Mouse (Mus musculus): ENCODE measurements around the gene Atcay. TPM values are rescaled to one million over a fixed set of nuclear protein-coding genes. Genes with fewer than 3 reads are reported as not detected.
"Not testable (repeated sequence)": the region's sequence is repeated elsewhere in the genome, so short reads cannot be mapped to it uniquely, and the experiment has no call there.

Atcay gene
- polyA plus RNA-seq, 1 experiment from 2014 or later, result 33.7 TPM

DNA sequence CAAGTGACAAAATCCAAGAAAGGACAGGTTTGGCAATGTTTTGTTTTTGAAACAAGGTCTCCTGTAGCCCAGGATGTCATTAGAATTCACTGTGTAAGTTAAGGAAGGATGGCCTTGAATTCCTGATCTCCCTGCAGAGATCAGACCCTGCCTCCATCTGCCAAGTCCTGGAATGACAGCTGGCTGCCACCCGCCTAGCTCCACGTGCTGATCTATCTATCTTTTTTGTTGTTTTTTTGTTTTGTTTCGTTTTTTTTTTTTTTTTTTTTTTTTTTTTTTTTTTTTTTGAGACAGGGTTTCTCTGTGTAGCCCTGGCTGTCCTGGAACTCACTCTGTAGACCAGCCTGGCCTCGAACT, 55.3 kb downstream of the Atcay start:
- WGBS, result 11% methylated on average over 4 of the region's 4 CpGs
- ATAC-seq (ENCODE audit: low FRiP score); H3K9me3 ChIP-seq (replicated peaks); H3K27me3 ChIP-seq: not testable (repeated sequence)
- Histone ChIP-seq H3K36me3 (peaks cover 31% of the 10 kb centered on the region), H3K4me1 (peaks cover 45% of the 10 kb centered on the region), H3K9ac (peak overlapping the region; percentile 65; the same call in 1 of the 2 replicates), H3K4me3 (peak overlapping the region; percentile 35; the same call in 1 of the 2 replicates), H3K4me2 (replicated peaks) (peak overlapping the region; percentile 61), H3K27ac (peak overlapping the region; percentile 97)

DNA sequence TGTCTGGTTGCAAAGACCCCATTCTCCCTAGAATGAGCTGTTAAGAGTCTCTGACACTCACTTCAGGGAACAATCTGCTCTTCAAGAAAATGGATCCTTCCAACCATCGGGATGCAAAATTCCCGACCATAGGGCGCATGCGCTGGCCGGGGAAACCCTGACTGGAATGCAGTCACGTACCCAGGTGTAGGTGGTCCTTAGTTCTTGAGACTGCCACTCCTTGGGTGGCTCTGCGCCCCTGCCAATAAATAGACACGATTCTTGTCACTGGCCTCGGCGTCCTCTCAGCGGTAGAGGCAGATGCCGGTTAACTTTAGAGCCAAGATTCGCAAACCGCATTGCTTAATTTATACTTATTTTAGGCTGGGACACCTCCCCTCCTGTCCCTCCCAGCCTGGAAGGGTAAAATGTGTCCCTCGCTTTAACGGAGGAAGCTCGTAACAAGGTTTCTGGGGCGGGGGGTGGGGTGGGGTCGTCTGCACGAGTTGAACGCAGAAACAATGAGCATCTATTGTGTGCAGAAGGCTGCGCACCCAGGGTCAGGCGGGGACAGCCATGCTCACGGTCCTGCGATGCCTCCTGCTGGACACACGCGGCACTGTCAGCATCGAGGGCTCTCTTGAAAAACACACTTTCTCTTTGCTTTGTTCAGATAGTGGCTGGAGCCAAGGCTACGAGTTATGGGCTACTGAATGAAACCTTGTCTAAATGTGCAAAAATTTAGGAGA, 55.9 kb downstream of the Atcay start:
- Histone ChIP-seq H3K36me3 (peaks cover 25% of the 10 kb centered on the region), H3K9me3 (replicated peaks) (no peaks in the 10 kb centered on the region), H3K4me3 (peak overlapping the region; percentile 35), H3K4me2 (replicated peaks) (peak overlapping the region; percentile 61), H3K9ac (peak overlapping the region; percentile 65), H3K27me3 (no peaks in the 10 kb centered on the region), H3K4me1 (peaks cover 42% of the 10 kb centered on the region), H3K27ac (peak overlapping the region; percentile 97)
- WGBS, result 2% methylated on average over 29 of the region's 29 CpGs
- ATAC-seq (ENCODE audit: low FRiP score), result peak; percentile 69

DNA sequence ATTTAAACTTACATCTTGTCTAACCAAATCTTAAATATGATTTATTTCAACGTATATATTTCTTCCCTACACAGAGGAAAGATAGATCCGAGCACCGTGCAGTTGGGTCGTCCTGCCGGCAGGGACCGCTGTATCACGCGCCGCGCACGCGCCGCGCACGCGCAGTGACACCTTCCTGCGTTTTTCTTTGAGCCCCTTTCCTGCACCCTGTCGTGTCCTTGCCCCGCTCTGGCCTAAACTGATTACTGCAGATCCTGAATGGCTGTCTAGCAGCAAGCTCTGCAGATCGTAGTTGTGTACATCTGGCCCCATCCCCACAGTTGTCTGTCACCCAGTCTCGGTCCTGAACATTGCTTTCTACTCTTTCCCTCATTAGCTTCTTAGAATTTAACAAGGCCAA, 57.5 kb downstream of the Atcay start:
- peak; percentile 21 for ATAC-seq (ENCODE audit: low FRiP score)
- Histone ChIP-seq H3K36me3 (peaks cover 9% of the 10 kb centered on the region), H3K4me3 (peak overlapping the region; percentile 11; the same call in 1 of the 2 replicates), H3K4me2 (replicated peaks) (peak overlapping the region; percentile 36), H3K9ac (peak overlapping the region; percentile 46; the same call in 1 of the 2 replicates), H3K27me3 (no peaks in the 10 kb centered on the region), H3K27ac (peak overlapping the region; percentile 97), H3K4me1 (peaks cover 42% of the 10 kb centered on the region), H3K9me3 (replicated peaks) (no peaks in the 10 kb centered on the region)
- WGBS, result 4% methylated on average over 21 of the region's 21 CpGs

DNA sequence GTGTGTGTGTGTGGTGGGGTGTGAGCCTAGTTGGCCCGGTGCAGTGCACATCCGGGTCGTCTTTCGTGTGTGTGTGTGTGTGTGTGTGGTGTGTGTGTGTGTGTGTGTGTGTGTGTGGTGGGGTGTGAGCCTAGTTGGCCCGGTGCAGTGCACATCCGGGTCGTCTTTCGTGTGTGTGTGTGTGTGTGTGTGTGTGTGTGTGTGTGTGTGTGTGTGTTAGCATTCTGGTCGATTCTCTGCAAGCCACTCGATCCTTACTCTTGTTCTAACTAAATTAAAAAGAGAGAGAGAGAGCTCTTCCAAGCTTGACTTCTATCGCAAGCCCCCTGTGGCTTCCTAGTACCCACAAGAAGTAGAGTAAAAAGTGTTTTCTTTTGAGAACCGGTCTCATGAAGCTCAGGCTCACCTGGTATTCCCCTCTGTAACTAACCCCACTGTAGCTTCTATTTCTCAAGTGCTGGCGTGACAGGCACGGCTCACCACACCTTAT, 61.2 kb downstream of the Atcay start:
- peaks cover 34% of the 10 kb centered on the region for H3K4me1 ChIP-seq
- not testable (repeated sequence) for H3K9ac ChIP-seq; ATAC-seq (ENCODE audit: low FRiP score); H3K27me3 ChIP-seq; H3K9me3 ChIP-seq (replicated peaks); H3K27ac ChIP-seq; H3K36me3 ChIP-seq
- 0 out of 2 replicates have a peak overlapping the region, but pooled peaks have one; percentile 89 for H3K4me3 ChIP-seq
- H3K4me2 ChIP-seq (replicated peaks), result peak overlapping the region; percentile 87; the same call in 1 of the 2 replicates
- 50% methylated on average over 5 of the region's 14 CpGs for WGBS

DNA sequence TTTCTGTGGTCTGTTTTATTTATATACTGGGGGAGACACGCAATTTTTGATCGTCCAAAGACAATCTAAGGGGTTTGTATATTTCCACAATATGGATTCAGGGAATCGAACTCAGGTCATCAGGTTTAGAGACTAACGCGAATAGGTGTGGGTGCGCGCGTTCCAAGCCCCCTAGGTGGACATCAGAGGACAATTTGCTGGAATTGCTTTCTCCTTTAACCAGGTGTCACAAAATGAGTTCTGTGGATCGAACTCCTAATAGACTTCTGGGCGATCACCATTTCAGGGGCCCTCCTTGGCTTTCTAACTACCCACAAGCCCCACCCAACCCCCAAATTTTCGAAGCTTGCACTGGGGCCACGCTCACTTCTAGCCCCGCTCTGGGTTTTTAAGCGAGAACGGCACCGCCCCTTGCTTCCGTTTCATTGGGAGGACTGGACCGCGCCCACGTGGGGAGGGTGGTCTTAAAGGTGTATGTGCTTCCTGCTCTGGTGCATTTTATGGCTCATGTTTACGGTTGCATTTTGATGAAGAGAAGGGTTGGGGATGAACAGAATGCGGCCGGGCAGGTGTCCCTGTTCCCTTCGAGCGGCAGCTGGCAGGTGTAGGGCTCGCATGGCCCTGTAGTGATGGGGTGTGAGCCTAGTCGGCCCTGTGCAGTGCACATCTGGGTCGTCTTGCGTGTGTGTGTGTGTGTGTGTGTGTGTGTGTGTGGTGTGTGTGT, 62.0 kb downstream of the Atcay start:
- 4% methylated on average over 29 of the region's 29 CpGs for WGBS
- Histone ChIP-seq H3K4me2 (replicated peaks) (peak overlapping the region; percentile 87), H3K27ac (peak overlapping the region; percentile 66), H3K27me3 (no peaks in the 10 kb centered on the region), H3K9me3 (replicated peaks) (no peaks in the 10 kb centered on the region), H3K4me1 (peaks cover 26% of the 10 kb centered on the region), H3K4me3 (peak overlapping the region; percentile 89), H3K36me3 (peaks cover 5% of the 10 kb centered on the region), H3K9ac (peak overlapping the region; percentile 60)
- peak; percentile 29; the same call in 1 of the 2 replicates for ATAC-seq (ENCODE audit: low FRiP score)

DNA sequence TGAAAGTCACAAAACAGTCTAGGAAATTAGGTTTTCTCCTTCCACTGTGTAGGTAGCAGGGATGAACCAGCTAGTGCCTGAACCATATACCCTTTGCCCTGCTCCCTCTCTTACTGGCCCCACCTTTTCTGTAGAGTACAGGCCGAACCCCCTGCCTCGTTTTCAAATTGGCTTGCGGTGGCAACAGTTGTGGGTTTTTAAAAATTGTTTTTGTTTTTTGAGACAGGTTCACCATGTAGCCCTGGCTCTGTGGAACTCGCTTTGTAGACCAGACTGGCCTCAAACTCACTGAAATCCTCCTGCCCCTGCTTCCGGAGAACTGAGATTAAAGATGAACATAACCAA, 62.6 kb downstream of the Atcay start:
- peaks cover 9% of the 10 kb centered on the region for H3K36me3 ChIP-seq
- peak; percentile 77 for ATAC-seq (ENCODE audit: low FRiP score)
- WGBS, result 9% methylated on average over 5 of the region's 5 CpGs
- peak overlapping the region; percentile 66 for H3K27ac ChIP-seq
- peak overlapping the region; percentile 89 for H3K4me3 ChIP-seq
- H3K27me3 ChIP-seq, result no peaks in the 10 kb centered on the region
- H3K4me1 ChIP-seq, result peaks cover 20% of the 10 kb centered on the region
- no peaks in the 10 kb centered on the region for H3K9me3 ChIP-seq (replicated peaks)
- H3K4me2 ChIP-seq (replicated peaks), result peak overlapping the region; percentile 87
- peak overlapping the region; percentile 60; the same call in 1 of the 2 replicates for H3K9ac ChIP-seq

DNA sequence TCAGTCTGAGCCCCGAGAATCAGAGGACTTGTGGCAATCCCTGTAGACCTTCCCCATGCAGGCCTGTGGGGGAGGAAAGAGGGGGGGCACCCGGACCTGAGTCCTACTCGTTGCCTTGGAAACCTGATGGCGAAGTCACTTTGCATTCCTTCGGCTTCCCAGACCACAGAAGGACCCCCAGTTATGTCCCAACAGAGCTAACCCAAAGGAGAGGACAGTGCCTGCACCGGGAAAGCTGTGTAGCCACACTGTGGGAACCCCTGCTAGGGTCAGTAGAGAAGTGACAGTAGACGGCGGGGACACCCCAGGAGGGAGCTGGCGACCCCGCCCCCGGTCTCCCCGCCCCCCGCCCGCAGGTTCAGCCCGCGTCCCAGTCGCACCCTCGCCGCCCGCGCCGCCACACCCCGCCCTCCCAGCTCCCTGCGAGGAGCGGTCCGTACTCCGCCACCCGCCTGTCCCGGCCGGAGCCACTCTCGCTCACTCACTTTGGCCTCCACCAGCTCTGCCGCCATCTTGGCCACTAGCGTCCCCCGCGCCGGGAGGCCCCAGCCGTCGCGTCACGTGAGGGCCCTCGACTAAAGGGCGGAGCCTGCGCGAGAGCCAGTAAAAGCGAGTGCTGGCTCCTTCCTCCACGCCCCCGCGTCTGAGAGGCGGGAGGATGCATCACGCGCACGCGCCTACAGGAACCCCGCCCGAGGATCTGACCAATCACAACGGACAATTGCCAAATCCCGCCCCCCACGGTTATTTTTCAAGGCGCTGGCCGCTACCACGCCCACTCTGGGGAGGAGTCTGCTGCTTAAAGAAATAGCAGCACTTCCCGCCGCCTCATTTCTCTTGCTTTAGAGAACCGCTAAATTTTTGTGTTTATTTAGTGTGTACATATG, 63.2 kb downstream of the Atcay start, which contains the start of gene Pias4:
TSS of gene Pias4 (minus strand) at position 724 of the 887 bp plus-strand sequence.
- Histone ChIP-seq H3K4me2 (replicated peaks) (peak within 1 kb of the TSS; percentile 87), H3K36me3 (peaks cover 13% of the 10 kb centered on the region), H3K9ac (peak within 1 kb of the TSS; percentile 88), H3K9me3 (replicated peaks) (no peaks in the 10 kb centered on the region), H3K4me1 (peaks cover 21% of the 10 kb centered on the region), H3K27ac (peak within 1 kb of the TSS; percentile 66), H3K27me3 (no peaks in the 10 kb centered on the region), H3K4me3 (peak within 1 kb of the TSS; percentile 89)
- peak; percentile 90 for ATAC-seq (ENCODE audit: low FRiP score)
- WGBS, result under 1% methylated on average over 48 of the region's 64 CpGs

DNA sequence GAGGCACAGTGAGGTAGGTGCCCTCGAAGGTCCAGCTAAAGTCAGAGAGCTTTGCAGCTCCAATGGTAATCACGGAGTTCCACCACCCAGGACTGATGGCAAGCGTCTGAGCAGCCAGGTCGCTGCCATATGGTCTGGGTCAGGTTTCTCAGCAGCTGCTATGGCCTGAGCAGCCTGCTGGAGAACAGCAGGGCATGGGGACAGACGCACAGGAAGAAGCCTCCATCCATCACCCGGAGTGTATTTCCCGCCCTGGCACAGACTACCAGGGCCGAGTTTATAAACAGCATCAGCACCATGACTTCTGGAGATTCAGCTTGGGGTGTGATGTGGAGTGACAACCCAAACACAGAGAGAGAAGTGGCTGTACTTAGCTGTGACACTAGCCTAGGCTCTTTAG, 65.5 kb downstream of the Atcay start:
- no peak overlapping the region for H3K9ac ChIP-seq

DNA sequence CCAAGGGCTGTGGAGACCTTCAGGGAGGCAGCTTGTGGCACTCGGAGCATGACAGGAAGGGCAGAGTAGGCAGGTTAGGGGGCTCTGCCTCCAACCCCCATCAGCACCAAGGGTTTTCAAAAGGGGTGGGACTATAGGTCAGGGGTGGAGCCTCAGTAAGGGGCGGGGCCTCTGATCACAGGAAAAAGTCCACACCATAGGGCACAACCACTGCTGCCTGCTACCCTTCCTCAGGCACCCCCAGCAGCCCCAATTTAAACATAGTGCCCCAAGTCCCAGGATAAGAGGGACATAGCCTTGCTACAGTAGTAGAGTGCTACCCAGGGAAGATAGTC, 68.3 kb downstream of the Atcay start:
- Histone ChIP-seq H3K4me2 (replicated peaks) (no peak overlapping the region), H3K27ac (peak overlapping the region; percentile 49), H3K9me3 (replicated peaks) (no peaks in the 10 kb centered on the region), H3K4me3 (no peak overlapping the region), H3K4me1 (peaks cover 21% of the 10 kb centered on the region), H3K9ac (no peak overlapping the region), H3K36me3 (peaks cover 55% of the 10 kb centered on the region), H3K27me3 (no peaks in the 10 kb centered on the region)
- 70% methylated on average over 2 of the region's 2 CpGs for WGBS
- no peak for ATAC-seq (ENCODE audit: low FRiP score)

More for the DNA sequence above, 65.5 kb downstream of the Atcay start:
- Histone ChIP-seq H3K36me3 (peaks cover 36% of the 10 kb centered on the region), H3K27ac (no peak overlapping the region), H3K4me1 (peaks cover 32% of the 10 kb centered on the region), H3K9me3 (replicated peaks) (no peaks in the 10 kb centered on the region), H3K4me2 (replicated peaks) (no peak overlapping the region), H3K27me3 (no peaks in the 10 kb centered on the region), H3K4me3 (no peak overlapping the region)
- no peak for ATAC-seq (ENCODE audit: low FRiP score)
- WGBS, result 81% methylated on average over 8 of the region's 8 CpGs

DNA sequence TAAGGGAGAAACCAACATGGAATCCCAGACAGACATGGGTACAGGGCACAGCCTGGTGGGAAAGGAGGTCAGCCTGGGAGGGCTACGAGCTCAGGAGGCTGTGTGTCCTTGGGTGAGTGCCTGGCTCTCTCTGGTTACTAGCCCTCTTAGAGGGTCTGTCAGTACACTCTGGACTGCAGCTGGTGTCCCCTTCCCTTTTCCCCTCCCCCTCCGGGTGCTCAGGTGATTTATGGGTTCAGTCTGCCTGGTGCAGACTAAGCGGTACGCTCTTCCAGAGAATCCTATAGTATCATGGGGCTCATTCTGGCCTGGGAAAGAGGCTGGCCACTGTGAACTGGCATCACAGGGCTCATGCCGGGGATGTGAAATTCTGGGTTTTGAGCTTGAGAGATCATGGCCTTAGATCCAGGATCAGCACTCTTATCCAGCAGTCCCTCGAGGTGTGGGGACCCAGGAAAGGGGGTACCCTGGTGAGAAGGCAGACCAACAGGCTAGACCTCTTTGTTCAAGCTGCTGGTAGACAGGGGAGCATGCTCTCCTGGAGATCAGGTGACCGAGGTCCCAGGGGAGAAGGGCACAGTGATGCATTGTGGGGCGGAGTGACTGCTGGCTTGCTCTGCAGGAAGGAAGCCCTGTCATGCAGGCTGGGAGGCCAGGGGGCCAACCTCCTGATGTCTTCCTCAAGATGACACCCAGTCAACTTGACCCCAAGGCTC, 68.9 kb downstream of the Atcay start:
- H3K4me2 ChIP-seq (replicated peaks), result no peak overlapping the region
- H3K9ac ChIP-seq, result no peak overlapping the region; the same call in none of the 2 replicates
- ATAC-seq (ENCODE audit: low FRiP score), result peak; percentile 39
- 79% methylated on average over 8 of the region's 8 CpGs for WGBS
- no peaks in the 10 kb centered on the region for H3K9me3 ChIP-seq (replicated peaks)
- H3K4me3 ChIP-seq, result no peak overlapping the region
- H3K27ac ChIP-seq, result peak overlapping the region; percentile 49
- H3K36me3 ChIP-seq, result peaks cover 60% of the 10 kb centered on the region
- H3K4me1 ChIP-seq, result peaks cover 17% of the 10 kb centered on the region
- H3K27me3 ChIP-seq, result no peaks in the 10 kb centered on the region

DNA sequence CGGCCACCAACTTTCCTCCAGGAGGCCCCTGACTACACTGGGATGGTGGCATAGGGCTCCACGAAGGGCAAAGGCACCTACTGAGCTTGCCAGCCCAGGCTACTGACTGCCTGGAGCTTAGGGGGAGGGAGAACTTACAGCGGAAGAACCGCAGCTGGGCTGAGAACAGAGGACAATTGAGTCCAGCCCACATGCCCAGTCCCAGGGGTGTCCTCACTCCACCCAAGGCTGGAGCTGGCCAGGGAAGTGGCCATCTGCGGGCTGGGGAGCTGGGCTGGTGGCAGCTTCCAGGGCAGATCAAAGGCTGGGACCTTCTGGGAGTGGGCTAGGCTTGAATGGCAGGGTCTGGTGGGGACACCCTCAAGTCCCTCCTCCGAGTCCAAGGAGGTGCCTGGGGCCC, 75.9 kb downstream of the Atcay start:
- H3K4me1 ChIP-seq, result no peaks in the 10 kb centered on the region
- peaks cover 80% of the 10 kb centered on the region for H3K36me3 ChIP-seq
- WGBS, result 91% methylated on average over 6 of the region's 6 CpGs
- H3K4me3 ChIP-seq, result no peak overlapping the region
- no peak overlapping the region for H3K9ac ChIP-seq
- H3K27me3 ChIP-seq, result no peaks in the 10 kb centered on the region
- ATAC-seq (ENCODE audit: low FRiP score), result no peak
- no peak overlapping the region for H3K27ac ChIP-seq
- H3K9me3 ChIP-seq (replicated peaks), result no peaks in the 10 kb centered on the region
- H3K4me2 ChIP-seq (replicated peaks), result no peak overlapping the region
